Mouse (Mus musculus): ENCODE data around the gene Epb41l3. TPM values are rescaled to one million over a fixed set of nuclear protein-coding genes. Genes with fewer than 3 reads are reported as not detected.

Gene Epb41l3
- total RNA-seq, 1 experiment from 2014 or later: 3.0 TPM

DNA sequence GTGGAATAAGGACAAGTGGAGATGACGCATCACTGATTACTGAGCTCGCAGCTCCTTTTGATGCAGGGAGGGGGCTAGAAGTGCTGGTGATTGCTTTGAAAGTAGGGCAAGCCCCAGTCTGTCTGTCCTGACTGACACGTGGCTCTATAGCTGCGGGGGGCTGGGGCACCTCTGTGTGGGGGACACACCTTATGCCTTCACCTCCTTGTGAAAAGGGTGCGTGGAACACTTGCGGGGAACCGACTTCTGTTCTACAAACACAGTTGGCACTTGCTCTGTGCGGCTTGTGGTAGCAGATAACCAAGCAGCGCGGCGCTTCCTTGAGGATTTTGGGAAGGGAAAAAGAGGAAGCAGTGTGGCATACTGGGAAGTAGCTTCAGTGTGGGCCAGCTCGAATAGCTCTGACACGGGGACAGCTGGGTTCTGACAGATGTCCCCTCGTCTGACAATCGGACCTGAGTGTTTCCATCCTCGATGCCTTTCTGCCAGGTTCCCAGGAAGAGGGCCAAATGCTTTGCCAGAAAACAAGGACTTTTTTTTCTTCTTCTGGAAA lies 101.5 kb downstream of the Epb41l3 start:
- ATAC-seq (replicated peaks; ENCODE audit: insufficient number of reproducible peaks, low FRiP score, low TSS enrichment, poor library complexity, severe bottlenecking): no peak

DNA sequence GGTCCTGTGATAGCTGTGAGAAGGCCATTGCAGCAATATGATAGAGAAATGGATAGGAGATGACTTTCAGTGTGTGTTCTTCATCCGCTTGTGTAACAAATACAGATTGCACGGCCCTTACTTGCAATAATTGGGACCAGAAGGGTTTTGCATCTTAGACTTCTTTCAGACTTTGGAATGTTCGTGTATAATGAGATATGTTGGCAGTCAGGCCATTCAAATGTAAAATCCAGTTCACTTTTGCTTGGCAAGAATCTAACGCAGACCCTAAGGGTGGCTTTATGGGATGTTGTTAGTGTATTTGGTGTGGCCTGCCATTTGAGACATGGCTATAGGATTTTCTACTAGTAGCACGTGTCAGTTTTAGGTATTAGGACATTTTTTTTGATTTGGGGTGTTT lies 102.5 kb downstream of the Epb41l3 start:
- no peak for ATAC-seq (replicated peaks; ENCODE audit: insufficient number of reproducible peaks, low FRiP score, low TSS enrichment, poor library complexity, severe bottlenecking)

DNA sequence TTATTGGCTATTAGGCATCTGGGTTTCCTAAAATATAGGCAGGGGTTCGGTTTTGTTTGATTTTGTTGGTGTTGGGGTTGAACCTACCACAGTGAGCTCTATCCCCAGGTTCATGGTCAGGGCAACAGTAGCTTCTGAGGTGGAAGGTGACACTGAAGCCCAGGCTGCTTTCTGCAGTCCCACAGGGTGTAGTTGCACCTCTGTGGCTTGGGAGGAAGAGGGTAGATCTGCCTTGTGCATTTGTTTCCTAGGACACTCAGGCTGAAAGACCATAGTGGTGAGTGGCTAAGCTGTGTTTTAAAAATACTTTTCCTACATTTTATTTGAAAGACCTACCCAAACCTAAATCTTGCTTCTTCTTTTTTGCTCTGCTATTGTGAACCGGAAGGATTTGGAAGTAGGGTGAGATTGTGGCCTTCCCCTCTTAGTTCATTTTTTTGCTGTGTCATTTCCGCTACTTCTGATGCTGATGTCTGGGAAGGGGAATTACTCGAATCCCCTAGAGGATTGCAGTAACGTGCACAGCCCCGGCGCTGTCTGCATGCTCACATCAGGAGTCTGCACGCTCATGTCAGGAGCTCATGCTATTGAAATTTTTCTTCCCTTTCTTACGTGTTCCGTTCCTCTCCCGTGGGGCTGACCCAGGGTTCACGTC lies 105.5 kb downstream of the Epb41l3 start:
- ATAC-seq (replicated peaks; ENCODE audit: insufficient number of reproducible peaks, low FRiP score, low TSS enrichment, poor library complexity, severe bottlenecking): no peak

DNA sequence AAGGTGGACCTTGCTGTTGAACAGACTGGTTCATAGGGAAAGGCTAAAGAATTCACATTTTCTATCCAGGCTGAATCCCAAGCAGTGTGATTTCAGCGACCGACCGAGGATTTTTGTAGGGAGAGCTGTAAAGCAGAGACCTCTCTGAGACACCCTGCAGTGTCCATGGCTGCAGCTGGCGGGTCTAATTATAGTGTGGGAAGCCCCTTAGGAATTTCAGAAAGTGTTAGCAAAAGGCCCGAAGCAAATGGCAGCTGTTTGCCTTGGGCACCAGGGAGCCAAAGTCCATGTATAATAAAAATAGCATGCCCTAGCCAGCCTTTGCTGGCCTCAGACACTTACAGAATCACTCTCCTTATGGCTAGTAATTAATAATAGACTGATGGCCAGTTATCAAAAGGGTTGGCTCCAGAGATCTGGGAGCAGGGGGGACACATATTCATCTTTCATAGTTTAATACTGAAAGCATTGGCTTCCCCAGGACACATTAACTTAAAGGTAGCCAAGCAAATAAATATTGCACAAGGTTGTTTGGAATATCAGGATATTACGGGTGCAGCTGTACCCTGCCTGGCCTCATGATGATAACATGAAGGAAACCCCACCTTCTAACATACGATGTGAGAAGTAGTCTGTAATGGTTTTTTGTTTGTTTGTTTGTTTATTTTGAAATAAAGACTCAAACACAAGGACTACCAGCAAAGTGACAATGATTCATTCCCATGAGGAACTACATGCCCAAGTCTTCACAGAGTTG lies 106.3 kb downstream of the Epb41l3 start:
- ATAC-seq (replicated peaks; ENCODE audit: insufficient number of reproducible peaks, low FRiP score, low TSS enrichment, poor library complexity, severe bottlenecking): no peak

DNA sequence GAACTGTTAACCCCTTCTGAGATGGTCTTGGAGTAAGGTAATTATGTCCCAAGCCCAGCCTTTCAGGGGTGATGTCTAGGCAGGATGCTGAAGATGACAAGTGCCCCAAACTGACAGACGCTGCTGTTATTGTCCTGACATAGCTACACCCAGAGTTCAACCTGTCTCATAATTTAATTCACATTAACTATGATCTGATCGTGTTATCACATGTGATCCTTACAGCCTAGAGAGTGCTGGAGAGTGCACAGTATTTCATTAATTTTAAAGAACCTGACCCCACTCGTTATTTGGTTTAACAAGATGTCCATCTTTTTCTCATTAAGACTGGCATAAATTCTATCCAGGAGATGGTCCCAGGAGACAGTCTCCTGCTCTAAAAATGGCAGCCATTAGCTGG lies 112.3 kb downstream of the Epb41l3 start:
- ATAC-seq (replicated peaks; ENCODE audit: insufficient number of reproducible peaks, low FRiP score, low TSS enrichment, poor library complexity, severe bottlenecking): no peak

DNA sequence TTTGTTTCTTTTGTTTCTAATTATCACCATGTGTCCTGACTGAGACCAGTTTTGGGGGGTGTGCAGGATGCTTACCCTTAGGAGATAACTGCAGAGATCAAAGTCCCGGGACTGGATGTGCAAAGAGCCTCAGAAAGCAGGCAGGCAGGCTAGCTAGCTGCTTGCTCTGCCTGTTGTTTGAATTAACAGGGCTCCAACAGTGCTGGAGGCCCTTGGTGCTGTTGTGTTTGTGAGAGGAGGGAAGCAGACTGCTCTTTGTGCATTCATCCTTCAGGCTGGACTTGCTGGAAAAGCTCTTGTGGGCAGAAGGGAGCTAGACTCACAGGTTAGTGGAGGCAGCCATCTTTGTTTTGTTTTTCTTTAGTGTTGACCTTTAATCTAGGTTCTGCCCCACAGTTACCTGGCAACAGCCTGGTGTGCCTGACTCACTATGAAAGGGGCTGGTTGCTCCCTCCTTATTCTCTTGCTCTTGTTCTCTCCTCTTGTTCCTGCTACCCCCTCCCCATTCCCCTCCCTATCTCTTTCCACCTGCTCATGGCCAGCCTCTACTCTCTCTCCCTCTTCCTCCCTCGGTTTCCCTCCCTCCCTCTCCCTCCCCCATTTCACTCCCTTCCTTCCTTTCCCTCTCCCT lies 117.5 kb downstream of the Epb41l3 start:
- ATAC-seq (replicated peaks; ENCODE audit: insufficient number of reproducible peaks, low FRiP score, low TSS enrichment, poor library complexity, severe bottlenecking): no peak

DNA sequence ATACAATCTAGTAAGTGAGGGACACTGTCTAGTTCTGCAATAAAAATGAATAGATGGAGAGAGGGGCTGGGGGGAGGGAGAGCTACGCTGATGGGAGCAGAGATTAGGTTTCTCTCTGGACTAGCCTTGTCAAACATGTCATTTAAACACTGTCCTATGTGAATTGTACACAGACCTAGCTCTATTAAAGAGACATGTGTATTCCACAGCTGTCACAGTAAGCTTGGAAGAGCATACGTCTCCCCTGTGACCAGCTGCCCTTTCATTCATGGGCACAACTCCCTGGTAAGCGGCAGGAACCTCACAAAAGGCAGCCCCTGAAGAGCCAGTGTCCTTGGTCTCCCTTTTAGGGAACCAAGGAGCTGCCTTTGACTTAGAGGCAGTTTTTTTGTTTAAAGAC lies 119.1 kb downstream of the Epb41l3 start:
- ATAC-seq (replicated peaks; ENCODE audit: insufficient number of reproducible peaks, low FRiP score, low TSS enrichment, poor library complexity, severe bottlenecking): no peak

DNA sequence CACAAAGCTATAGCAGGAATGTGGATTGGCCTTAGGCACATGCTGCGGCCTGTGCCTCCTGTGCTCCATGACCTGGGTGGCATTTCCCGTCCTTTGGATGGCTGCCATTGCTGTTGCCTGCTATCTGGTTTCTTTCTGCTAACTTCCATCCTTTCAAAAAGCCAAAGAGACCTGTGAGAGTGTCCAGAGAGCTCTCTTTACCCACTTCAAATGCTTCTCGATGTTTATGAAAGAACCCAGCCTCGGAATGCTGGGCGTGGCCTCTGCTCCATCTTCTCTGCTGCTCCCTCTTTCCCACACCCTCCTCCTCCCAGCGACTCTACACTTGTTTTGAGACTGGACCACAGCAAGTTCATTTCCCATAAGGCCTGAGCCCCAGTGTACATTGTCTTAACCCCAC lies 120.3 kb downstream of the Epb41l3 start:
- ATAC-seq (replicated peaks; ENCODE audit: insufficient number of reproducible peaks, low FRiP score, low TSS enrichment, poor library complexity, severe bottlenecking): no peak

DNA sequence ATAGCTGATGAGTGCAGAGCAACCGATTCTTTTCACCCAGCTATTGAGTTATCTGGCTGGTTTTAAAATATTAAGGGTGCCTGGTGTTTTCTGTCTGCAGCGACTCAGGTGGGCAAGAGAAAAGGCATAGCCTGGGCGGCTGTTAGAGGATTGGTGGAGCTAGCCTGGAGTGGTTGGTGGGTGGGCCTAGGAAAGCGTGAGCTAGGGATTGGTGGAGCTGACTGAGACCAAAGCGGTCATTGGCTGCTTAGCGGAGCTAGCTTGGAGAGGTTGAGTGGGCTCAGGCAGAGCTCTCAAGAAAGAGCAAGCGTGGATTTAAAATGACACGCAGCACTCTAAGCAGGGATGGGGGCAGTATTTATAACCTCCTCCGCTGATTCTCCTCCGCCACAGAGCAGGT lies 121.2 kb downstream of the Epb41l3 start:
- ATAC-seq (replicated peaks; ENCODE audit: insufficient number of reproducible peaks, low FRiP score, low TSS enrichment, poor library complexity, severe bottlenecking): no peak

DNA sequence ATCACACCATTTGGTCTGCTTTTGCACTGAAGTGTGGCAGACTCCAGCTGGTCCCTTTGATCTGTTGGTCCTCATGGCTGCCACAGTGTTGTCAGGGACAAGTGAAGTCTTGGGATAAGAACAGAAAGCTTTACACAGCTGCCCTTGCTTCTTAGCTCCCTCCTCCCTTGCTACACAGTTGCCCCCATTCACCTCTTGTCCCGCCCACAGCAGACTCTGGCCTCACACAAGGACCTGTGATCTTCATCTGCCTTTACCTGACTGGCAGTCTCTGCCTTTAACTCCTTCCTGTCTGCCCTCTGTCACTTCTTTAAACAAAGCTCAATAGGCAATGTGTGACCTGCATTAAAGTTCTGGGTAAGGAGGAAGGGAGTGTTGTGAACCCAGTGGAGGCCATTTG lies 123.3 kb downstream of the Epb41l3 start:
- no peak for ATAC-seq (replicated peaks; ENCODE audit: insufficient number of reproducible peaks, low FRiP score, low TSS enrichment, poor library complexity, severe bottlenecking)

DNA sequence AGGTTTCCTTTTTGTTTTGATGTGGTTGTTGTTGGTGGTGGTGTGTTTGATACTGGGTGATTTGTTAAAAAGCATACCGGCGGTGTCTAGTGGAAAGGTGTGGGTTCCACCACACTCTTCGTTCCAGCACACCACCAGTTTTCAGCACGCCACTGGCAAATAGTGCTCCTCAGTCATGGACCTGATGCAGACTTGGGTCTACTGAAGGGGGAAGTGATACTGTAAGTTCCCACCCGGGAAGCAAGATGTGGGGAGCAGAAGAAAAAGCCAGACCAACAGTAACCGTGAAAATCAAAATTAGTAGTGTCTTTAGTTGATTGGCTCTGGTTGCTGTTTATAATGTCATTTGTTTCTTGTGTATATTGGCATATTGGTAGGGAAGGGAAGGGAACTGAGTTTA lies 124.3 kb downstream of the Epb41l3 start:
- no peak for ATAC-seq (replicated peaks; ENCODE audit: insufficient number of reproducible peaks, low FRiP score, low TSS enrichment, poor library complexity, severe bottlenecking)

DNA sequence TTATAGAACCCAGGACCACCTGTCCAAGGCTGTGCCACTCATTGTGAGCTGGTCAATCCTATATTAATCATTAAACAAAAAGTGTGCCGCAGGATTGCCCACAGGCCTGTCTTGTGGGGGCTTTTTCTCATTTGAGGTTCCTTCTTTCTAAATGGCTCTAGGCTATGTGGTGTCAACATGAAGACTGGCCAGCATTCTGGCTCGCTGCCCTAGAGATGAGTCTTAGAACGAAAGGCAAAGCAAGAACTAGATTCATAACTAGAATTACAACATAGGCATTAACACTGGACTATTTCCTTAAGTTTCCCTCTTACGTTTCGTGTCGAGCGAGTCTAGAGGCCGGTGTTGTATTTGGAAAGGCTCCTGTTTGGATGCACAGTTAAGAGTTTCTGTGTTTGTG lies 125.5 kb downstream of the Epb41l3 start:
- no peak for ATAC-seq (replicated peaks; ENCODE audit: insufficient number of reproducible peaks, low FRiP score, low TSS enrichment, poor library complexity, severe bottlenecking)

DNA sequence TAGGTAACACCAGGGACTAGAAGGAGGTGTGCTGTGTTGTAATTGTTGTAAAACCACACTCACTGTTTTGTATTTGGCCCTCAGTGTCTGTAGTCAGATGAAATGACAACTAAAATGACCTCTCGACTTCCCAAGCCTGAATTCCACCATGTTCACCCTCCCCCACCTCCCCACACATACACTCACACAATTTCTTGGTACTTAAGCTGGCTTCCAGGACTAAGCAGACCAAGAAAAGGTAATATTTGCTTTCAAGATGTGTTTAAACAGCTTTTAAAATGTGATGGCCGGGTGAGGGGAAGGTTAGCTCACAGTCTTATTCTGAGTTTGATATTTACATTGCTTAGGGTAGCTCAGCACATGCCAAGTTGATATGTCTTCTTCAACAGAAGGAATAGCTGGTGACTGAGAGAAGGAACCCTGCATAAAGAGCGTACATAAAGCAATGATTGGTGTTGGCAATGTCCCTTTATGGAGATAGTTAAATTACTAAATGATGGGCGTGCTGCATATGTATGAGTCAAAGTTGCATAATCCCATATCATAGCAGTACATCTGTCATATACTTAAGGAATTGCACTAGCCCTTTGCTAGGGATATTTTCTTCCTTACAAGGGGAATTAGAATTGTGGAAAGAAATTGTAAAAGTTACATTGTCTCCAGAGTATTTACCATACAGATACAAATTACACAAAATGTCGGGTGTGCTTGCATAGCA lies 130.0 kb downstream of the Epb41l3 start:
- ATAC-seq (replicated peaks; ENCODE audit: insufficient number of reproducible peaks, low FRiP score, low TSS enrichment, poor library complexity, severe bottlenecking): no peak

DNA sequence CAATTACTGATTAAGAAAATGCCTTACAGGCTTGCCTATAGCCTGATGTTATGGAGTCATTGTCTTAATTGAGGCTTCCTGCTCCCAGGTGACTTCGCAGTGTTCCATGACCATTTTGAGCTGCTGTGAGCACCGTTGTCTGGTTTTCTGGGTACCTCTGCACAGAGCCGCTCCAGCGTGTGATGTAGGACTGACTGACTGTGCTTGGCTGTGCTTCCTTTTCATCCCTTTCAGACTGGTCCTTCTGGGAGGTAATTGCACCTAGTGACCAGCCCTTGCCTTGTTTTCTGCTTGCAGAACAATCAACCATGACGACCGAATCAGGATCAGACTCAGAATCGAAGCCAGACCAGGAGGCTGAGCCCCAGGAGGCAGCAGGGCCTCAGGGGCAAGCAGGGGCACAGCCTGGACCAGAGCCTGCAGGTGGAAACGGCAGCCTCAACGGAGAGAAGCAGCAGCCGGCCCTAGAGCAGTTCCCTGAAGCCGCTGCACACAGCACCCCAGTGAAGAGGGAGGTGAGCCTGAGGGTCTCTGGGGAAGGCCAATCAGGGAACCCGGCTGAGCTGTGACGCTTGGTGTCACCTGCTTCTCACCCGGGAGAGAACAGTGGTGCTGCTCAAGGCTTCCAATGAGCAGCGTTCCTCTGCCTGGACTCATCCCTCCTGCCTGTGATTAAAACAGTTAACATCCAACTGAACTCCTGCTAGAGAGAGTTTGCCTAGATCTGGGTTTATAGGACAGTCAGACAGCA lies 132.3 kb downstream of the Epb41l3 start:
- ATAC-seq (replicated peaks; ENCODE audit: insufficient number of reproducible peaks, low FRiP score, low TSS enrichment, poor library complexity, severe bottlenecking): no peak

DNA sequence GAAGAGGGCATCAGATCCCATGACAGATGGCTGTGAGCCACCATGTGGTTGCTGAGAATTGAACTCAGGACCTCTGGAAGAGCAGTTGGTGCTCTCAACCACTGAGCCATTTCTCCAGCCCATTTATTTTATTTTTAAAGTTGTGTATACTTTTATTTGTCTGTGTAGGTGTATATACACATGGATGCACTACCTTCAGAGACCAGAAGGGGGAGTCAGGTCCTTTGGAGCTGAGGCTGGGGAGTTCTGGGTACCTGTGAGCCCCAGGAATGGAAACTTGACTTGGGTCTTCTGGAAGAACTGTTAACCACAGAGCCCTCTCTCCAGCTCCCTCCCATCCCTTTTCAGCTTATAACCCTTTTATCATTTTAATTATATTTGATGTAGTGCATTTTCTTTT lies 135.6 kb downstream of the Epb41l3 start:
- ATAC-seq (replicated peaks; ENCODE audit: insufficient number of reproducible peaks, low FRiP score, low TSS enrichment, poor library complexity, severe bottlenecking): no peak

DNA sequence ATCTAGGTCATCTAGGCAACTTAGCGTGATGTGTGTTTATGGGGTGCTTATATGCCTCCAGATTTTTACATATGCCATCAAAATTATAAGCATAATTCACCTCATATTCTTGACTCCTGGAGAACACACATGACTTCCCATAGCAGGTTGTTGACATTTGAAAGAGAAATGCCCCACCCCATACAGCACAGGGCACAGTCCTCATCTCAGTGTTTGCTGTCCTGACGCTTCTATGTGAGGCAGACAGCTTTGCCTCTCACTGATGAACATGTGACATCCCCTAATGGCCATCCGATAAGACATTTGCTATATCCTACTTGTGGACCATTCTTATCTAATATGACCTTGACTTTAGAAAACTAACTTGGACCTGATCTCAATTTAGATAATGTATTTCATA lies 140.6 kb downstream of the Epb41l3 start:
- ATAC-seq (replicated peaks; ENCODE audit: insufficient number of reproducible peaks, low FRiP score, low TSS enrichment, poor library complexity, severe bottlenecking): no peak

DNA sequence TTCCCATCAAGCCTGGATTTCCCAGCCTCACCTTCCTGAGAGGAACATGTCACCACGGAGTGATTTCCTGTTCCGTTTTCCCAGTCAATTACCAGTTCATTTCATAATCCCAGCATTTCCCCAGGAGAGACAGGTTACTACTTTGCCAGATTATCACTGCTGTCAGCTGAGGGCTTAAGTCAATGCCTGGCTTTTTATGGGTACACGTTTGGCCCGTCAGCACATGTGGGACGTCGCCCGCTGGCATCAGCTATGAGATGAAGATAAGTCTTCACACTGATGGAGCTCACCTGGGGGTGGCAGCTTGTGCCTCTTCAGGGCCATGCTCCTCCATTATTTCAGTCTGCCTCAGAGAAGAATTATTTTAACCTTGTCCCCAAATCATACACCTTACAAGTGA lies 145.4 kb downstream of the Epb41l3 start:
- no peak for ATAC-seq (replicated peaks; ENCODE audit: insufficient number of reproducible peaks, low FRiP score, low TSS enrichment, poor library complexity, severe bottlenecking)

DNA sequence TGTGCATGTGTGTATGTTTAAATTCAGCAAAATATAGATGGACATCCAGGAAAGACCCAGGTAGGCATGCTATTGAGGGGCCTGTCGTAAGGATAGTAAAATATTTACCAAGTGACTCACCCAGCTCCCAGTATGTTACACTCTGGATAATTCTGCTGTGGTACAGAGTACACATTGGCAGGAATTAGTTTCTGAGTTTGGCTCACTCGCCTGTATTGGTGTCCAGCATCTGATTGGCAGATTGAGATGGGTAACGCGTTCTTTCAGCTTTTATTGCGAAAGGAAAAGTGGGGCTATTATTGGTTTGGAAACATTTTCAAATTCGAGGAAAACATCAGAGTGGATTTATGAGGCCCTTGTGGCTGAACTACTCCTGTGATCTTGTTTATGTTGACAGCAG lies 145.9 kb downstream of the Epb41l3 start:
- no peak for ATAC-seq (replicated peaks; ENCODE audit: insufficient number of reproducible peaks, low FRiP score, low TSS enrichment, poor library complexity, severe bottlenecking)

Data from monocyte, adult 5-6 weeks (primary cell).